Mouse (Mus musculus): ENCODE data around the gene Cyp20a1.

Gene Cyp20a1

GRCm38 (mm10) chr1:60342808-60343629 lies at the start of gene Cyp20a1:
Gene Cyp20a1, plus strand, starts transcription at chr1:60343323.
- DNase-seq (ENCODE audit: low spot score) = peak; percentile 90

- no peak for DNase-seq (ENCODE audit: low spot score)
These were observed 49.2 kb upstream of the Cyp20a1 start for GRCm38 (mm10) chr1:60293921-60294320.

DNA sequence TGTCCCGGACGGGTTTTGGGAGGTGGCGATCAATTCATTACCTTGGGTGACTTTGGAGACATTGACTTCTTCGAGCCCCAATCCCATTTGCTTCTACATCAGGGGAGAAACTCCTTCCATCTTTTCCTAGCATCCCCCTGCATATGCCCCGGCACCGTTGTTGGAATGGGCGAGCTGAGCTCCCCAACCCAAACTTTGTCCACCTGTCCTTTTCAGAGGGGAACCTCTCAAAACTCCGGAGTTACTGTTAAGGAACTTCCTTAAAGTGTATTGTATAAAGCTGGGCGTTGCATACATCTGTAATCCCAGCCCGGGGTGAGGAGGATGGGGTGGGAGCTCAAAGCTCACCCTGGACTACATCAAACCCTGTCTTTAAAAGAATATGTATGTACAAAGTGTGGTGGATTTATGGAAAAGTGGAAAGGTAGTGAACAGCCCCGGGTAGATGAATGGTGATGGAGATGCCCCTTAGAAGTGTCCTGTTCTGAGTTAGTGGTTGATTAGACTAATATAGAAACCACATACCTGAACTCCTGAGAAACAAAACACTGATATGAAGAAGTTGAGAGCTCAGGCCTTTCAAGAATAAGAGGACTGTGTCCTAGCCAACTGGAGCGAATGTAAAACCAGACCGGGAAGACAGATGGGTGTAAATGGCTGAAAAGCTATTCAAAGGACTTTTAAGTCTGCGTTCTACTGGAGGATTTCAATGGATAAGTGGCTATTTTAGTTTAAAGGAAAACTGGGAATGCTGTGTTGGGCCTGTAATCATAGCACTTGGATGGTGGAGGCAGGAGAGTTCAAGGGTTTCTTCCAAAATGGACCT lies 720 bp downstream of the Cyp20a1 start:
- no peak for DNase-seq (ENCODE audit: low spot score)

DNA sequence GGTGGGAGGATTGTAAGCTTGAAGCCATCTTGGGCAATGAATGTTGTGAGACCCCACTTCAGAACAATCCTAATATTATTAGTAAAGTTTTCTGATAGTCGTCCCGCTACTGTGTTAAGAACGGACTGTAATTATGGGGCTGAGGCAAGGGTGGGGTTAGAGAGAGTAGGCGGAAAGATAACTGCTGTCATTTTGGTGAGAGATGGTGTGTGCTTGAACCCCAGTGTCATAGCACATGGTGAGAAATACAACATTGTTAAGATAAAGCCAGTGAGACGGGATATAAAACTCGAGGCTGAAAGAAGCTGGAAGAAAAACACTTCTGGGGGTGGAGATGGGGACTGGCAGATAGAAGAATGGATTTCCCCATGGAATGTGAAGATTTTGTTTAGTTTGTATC lies 1.5 kb downstream of the Cyp20a1 start:
- no peak for DNase-seq (ENCODE audit: low spot score)

DNA sequence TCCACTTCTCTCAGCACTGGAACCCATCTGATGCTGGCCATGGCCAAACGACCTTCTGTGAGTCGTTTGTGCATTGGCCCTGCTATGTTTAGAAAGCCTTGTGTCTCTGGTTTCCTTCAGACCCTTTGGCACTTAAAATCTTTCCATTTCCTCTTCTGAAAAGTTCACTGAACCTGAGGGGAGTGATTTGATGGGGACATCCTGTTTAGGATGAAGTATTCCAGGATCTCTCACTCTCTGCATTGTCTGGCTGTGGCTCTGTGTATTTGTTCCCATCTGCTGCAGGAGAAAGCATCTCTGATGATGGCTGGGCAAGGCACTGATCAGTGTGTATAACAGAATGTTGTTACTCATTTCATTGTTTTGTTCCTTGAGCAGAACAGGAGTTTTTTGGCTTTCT lies 2.6 kb downstream of the Cyp20a1 start:
- no peak for DNase-seq (ENCODE audit: low spot score)

GRCm38 (mm10) chr1:60352786-60353185 lies 9.7 kb downstream of the Cyp20a1 start:
- DNase-seq (ENCODE audit: low spot score) = no peak

- no peak for DNase-seq (ENCODE audit: low spot score)
These were observed 18.5 kb downstream of the Cyp20a1 start for GRCm38 (mm10) chr1:60361626-60362025.

- no peak for DNase-seq (ENCODE audit: low spot score)
These were observed 33.4 kb downstream of the Cyp20a1 start for GRCm38 (mm10) chr1:60376556-60376955.

- no peak for DNase-seq (ENCODE audit: low spot score)
These were observed 38.8 kb downstream of the Cyp20a1 start for GRCm38 (mm10) chr1:60381910-60382309.

- DNase-seq (ENCODE audit: low spot score) = no peak
These were observed 61.7 kb downstream of the Cyp20a1 start for GRCm38 (mm10) chr1:60404848-60405247.

DNA sequence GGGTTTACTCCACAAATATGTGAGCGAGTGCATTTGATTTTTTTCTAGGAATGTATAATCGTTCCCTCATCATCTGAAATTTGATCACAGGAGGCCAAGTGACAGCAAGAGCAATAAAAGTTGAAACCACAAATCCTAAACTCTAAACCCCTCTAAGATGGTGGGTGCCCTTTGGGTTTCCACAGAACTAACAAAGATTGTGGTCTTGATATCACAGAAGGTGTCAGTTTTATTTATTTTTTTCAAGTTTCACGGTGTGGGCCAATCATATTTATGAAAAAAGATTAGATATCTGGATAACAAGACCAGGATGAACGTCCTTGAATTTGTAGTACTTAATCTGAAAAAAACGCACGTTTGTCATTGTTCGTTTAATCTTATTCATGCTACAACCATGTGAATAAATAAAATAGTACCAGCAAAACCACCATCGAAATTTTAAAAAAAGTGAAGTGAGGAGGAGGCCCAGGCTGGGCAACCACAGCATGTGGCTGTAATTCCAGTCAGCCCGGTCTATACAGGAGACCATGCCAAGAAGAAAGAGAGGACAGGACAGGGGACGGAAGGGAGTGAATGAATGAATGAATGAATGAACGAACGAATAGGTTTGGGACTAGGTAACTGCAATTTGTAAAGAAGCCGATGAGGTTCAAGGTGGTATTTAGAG lies 65.5 kb downstream of the Cyp20a1 start:
- DNase-seq (ENCODE audit: low spot score) = no peak

GRCm38 (mm10) chr1:60409168-60409828 lies 66.2 kb downstream of the Cyp20a1 start, which contains the start of gene Abi2:
Gene Abi2, plus strand, starts transcription at chr1:60409619.
- peak; percentile 90 for DNase-seq (ENCODE audit: low spot score)

DNA sequence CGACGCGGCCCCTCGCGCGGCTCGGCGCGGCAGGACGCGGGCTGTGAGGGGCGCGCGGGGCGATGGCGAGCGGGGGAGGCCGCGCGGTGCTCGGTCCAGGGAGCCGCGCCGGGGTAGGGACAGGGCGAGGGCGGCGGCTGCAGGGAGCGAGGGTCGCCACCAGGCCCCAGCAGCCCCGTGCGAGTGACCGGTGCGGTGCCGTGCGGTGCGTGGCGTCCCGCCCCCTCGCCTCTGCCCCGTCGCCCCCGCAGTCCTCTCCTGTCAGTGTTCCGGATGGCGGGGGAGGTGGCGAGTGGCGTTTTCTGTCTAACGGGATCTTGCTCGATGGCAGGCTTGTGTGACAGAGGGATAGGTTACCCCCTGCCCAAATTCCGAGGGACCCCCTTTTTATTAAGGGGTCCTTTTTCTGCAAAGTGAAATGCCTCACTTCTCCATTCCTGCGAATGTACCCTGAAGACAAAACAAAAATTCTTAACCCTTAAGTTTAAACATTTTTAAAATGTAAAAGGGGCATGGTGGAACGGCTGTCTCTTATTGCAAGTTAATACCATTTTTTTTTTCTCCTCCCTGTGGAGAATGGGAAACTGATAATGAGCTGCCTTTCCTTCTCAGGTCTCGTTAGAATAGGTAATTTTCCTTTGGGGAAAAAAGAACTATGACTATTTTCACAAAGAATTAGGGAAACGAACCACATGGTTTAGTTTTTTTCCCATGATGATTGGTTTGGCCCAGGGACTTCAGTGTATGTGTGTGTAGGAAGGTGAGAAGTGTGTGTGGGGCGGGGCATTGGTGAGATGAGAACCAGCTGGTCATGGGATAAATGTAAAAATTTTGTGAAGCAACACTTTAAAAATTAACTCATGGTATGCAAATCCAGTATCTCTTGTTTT lies 67.0 kb downstream of the Cyp20a1 start:
- peak; percentile 53 for DNase-seq (ENCODE audit: low spot score)

- DNase-seq (ENCODE audit: low spot score) = no peak
These were observed 73.6 kb downstream of the Cyp20a1 start for GRCm38 (mm10) chr1:60416724-60417123.

GRCm38 (mm10) chr1:60423882-60424281 lies 80.8 kb downstream of the Cyp20a1 start:
- DNase-seq (ENCODE audit: low spot score) = no peak

DNA sequence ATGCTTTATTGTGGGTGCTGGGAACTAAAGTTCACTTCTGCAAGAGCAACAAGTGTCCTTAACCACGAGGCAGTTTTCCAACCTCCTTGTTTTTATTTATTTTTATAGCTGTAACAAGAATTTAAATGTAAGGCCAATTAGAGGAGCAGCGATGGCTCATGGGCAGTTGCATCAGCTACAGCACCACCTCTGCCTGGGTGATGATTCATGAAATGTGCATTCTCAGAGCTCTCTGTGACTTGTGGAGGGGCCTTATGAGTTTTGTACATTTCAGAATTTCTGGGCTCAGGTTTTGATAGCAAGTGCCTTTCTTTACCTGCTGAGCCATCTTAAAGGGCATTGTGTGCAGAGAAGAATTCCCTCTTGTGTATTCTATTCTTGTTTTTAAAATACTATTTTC lies 85.2 kb downstream of the Cyp20a1 start:
- DNase-seq (ENCODE audit: low spot score) = no peak

- no peak for DNase-seq (ENCODE audit: low spot score)
These were observed 85.8 kb downstream of the Cyp20a1 start for GRCm38 (mm10) chr1:60428932-60429331.

GRCm38 (mm10) chr1:60431531-60431930 lies 88.4 kb downstream of the Cyp20a1 start:
- DNase-seq (ENCODE audit: low spot score) = no peak

GRCm38 (mm10) chr1:60432497-60432896 lies 89.4 kb downstream of the Cyp20a1 start:
- no peak for DNase-seq (ENCODE audit: low spot score)
